Mouse (Mus musculus) hindbrain, embryonic 10.5 days (tissue): ENCODE results near the gene Bloc1s3. TPM values are rescaled to one million over a fixed set of nuclear protein-coding genes. Genes with fewer than 3 reads are reported as not detected.

Experiments used
- DNase-seq: peaks from one replicate; pipeline ENCODE4 v3.0.0-alpha.2; 2017; ENCODE audit warnings: low spot score
- H3K27ac ChIP-seq: fragments of 300-500 bp; sonication (generic); 2 replicates; pipeline ENCODE4 v1.5.1; 2016; ENCODE audit warnings: mild to moderate bottlenecking, moderate library complexity
- H3K27me3 ChIP-seq: fragments of 300-500 bp; sonication (generic); 2 replicates; pipeline ENCODE4 v1.6.1; 2016; ENCODE audit warnings: mild to moderate bottlenecking; ENCODE audit not compliant: poor library complexity, insufficient read depth, severe bottlenecking
- H3K36me3 ChIP-seq: fragments of 300-500 bp; sonication (generic); 2 replicates; pipeline ENCODE4 v1.6.1; 2016; ENCODE audit warnings: mild to moderate bottlenecking, moderate library complexity
- H3K4me1 ChIP-seq: fragments of 300-500 bp; sonication (generic); replicated peaks from 2 replicates; pipeline ENCODE4 v1.6.1; 2016; ENCODE audit warnings: mild to moderate bottlenecking
- H3K4me3 ChIP-seq: fragments of 300-500 bp; sonication (generic); 2 replicates; pipeline ENCODE4 v1.5.1; 2016; ENCODE audit warnings: mild to moderate bottlenecking, moderate library complexity
- H3K9me3 ChIP-seq: fragments of 300-500 bp; sonication (generic); 2 replicates; pipeline ENCODE4 v1.6.1; 2016; ENCODE audit warnings: mild to moderate bottlenecking, moderate library complexity
- WGBS: fragments of 180-500 bp; shearing (Covaris S2); methylation state at CpG from one replicate; pipeline ENCODE4 v1.1.7; 2016; 5-methylcytosine and 5-hydroxymethylcytosine counted together
- polyA plus RNA-seq: library from polyadenylated mRNA; unstranded; fragments of >200 nt; fragmentation: Nextera tagmentation; extraction: Ambion mirVana; gene quantifications from 2 replicates; pipeline ENCODE4 v1.2.1, GENCODE M21; 2016

The Bloc1s3 gene
- polyA plus RNA-seq, 1 experiment from 2014 or later, result 3.8 TPM

GRCm38 (mm10) chr7:19508924-19509568 is 879 bp upstream of the Bloc1s3 start:
- no peaks in the 10 kb centered on the region for H3K9me3 ChIP-seq
- H3K27me3 ChIP-seq, result no peaks in the 10 kb centered on the region
- H3K4me3 ChIP-seq, result peak overlapping the region; percentile 87
- peak; percentile 28 for DNase-seq
- H3K36me3 ChIP-seq, result no peaks in the 10 kb centered on the region
- H3K27ac ChIP-seq, result peak overlapping the region; percentile 95
- WGBS, result 14% methylated on average over 15 of the region's 15 CpGs
- peaks cover 36% of the 10 kb centered on the region for H3K4me1 ChIP-seq

DNA sequence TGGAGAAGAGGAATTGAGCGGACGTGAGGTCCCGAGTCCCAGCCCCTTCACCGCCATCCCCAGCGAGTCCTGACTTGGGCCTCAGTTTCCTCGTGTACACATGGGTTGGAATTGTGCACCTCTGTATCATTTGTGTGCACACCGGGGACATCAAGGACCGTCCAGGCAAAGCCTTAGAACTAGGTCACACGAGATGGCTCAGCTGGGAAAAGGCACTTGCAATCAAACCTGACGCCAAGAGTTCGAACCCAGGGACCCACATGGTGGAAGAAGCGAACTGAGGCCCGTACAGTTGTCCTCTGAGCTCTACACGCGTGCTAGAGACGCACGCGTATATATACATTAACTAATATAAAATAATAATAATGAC is 570 bp downstream of the Bloc1s3 start:
- Histone ChIP-seq H3K36me3 (no peaks in the 10 kb centered on the region), H3K27me3 (no peaks in the 10 kb centered on the region), H3K4me3 (peak overlapping the region; percentile 87), H3K9me3 (no peaks in the 10 kb centered on the region), H3K27ac (peak overlapping the region; percentile 95), H3K4me1 (peaks cover 43% of the 10 kb centered on the region)
- no peak for DNase-seq
- WGBS, result 4% methylated on average over 18 of the region's 18 CpGs

DNA sequence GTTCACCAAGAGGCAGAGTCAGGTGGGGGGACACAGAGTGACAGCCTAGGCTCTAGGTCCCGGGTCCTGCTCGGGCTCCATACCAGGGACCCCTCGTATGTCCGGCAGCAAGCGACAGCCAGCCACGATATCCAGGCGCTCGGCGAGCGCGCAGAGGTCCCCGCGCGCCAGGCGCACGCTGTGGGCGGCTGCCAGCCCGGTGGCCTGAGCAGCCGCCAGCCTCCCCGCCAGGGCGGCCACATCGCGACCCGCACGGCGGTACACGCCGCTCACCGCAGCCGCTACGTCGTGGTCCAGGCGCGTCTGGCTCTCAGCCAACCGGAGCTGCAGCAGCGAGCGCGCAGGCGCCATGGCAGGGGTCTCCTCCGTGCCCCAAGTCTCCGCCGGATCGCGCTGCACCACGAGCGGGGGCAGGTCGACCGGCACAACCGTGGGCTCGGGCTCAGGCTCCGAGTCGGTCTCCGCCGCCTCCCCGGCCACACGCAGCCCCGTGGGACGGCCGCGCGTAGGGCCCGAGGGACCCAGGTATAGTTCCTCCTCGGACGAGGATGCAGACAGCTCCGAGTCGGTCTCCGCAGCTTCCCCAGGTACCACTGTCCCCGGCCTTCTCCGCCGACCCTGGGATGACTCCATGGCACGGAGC is 1.1 kb downstream of the Bloc1s3 start:
- Histone ChIP-seq H3K27ac (peak overlapping the region; percentile 95), H3K4me3 (peak overlapping the region; percentile 87), H3K36me3 (no peaks in the 10 kb centered on the region), H3K27me3 (no peaks in the 10 kb centered on the region), H3K9me3 (no peaks in the 10 kb centered on the region), H3K4me1 (peaks cover 43% of the 10 kb centered on the region)
- under 1% methylated on average over 71 of the region's 71 CpGs for WGBS
- DNase-seq, result peak; percentile 80

DNA sequence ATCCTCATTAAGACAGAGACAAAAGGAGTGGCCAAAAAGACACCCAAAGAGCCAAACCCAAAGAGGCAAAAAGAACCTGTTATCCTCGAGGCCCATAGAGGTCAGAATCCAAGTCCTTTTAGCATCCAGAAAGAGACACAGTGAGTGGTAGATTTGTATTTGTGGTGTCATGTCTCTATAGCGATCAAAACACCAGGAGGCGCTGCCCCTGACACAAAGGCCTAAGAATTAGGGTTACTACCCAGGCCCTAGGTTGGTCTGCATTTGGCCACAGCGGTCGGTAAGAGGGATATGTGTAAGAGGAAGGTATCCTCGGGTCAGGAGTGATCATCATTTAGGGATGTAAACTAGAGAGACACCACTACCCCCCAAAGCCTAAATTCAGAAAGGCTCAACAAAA is 1.8 kb downstream of the Bloc1s3 start:
- H3K27me3 ChIP-seq, result no peaks in the 10 kb centered on the region
- no peak for DNase-seq
- peaks cover 41% of the 10 kb centered on the region for H3K4me1 ChIP-seq
- WGBS, result 28% methylated on average over 6 of the region's 6 CpGs
- H3K36me3 ChIP-seq, result no peaks in the 10 kb centered on the region
- H3K9me3 ChIP-seq, result no peaks in the 10 kb centered on the region
- H3K4me3 ChIP-seq, result peak overlapping the region; percentile 87
- H3K27ac ChIP-seq, result no peak overlapping the region

DNA sequence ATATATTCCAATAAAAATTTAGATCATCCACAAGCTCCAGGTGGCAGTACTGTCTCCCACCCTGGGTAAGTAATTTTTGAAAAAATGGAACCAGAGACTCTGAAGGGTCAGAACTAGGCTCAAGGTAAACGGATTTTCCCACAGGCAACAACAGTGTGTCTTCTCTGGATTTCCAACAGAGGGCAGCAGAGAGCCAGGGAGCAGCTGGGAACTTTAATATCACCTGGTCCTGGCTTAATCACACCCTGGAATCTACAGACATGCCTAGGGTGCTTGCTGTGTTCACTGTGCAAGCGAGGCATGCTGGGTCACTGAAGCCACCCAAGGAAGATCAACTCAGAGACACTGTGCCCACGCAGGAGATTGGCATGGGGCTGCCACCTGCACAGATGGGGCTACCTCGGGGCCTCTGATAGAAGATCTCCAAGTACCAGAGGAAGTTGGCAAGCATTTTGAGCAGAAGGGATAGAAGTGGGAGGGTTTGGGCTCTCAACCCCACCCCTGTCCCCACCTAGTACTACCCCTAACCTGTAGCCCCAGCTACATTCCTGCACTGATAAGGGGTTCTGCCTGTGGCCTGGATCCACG is 4.6 kb downstream of the Bloc1s3 start:
- 38% methylated on average over 5 of the region's 5 CpGs for WGBS
- Histone ChIP-seq H3K9me3 (no peaks in the 10 kb centered on the region), H3K36me3 (no peaks in the 10 kb centered on the region), H3K4me1 (peaks cover 29% of the 10 kb centered on the region), H3K27ac (no peak overlapping the region), H3K27me3 (no peaks in the 10 kb centered on the region), H3K4me3 (0 out of 2 replicates have a peak overlapping the region, but pooled peaks have one; percentile 1)
- DNase-seq, result peak; percentile 51

- H3K36me3 ChIP-seq, result no peaks in the 10 kb centered on the region
- H3K27ac ChIP-seq, result no peak overlapping the region
- peaks cover 16% of the 10 kb centered on the region for H3K4me1 ChIP-seq
- no peak for DNase-seq
- no peaks in the 10 kb centered on the region for H3K9me3 ChIP-seq
- H3K4me3 ChIP-seq, result no peak overlapping the region
- 70% methylated on average over 4 of the region's 4 CpGs for WGBS
- no peaks in the 10 kb centered on the region for H3K27me3 ChIP-seq
These were observed 6.5 kb downstream of the Bloc1s3 start for GRCm38 (mm10) chr7:19501658-19502057.

DNA sequence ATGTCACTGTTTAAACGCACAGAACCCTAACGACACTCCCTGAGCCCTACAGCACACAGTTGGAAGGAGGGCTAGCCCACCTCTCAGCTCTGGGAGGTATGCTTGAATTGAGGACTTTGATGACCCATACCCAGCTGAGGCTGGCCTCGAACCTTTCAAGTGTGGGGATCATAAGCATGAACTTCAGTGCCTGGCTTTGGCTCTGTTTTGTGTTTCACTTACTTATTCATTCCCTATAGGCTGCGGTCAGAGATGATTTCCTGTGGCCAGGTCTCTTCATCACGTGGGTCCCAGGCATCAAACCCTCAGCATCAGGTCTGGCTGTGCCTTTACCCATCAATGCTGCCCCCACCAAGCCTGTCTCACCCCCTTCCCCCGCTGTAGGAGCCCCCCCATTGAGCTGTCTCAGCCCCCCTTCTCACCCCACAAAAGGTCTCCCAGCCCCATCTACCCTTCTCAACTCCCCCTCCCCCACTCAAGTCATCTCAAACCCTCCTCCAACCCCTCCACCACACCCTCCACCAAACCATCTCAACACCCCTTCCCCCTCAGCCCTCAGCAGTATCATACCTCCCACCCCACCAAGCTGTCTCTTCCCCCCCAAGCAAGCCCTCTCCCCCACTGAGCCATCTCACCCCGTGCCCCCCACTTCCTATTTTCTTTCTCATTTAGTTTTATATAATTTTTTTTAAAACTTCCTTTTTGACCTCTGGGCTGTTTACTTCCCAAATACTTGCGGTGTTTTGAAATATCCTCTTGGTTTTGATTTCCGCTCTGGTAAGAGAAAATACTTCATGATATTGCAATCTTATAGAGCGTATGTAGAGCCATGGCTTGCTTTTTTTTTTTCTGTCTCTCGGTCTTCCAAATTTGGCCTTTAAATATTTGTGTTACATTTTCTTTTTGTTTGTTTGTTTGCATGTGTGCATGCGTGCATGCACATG is 7.5 kb downstream of the Bloc1s3 start:
- Histone ChIP-seq H3K4me3 (no peak overlapping the region), H3K4me1 (peaks cover 20% of the 10 kb centered on the region), H3K27me3 (no peaks in the 10 kb centered on the region), H3K36me3 (no peaks in the 10 kb centered on the region), H3K9me3 (no peaks in the 10 kb centered on the region), H3K27ac (no peak overlapping the region)
- WGBS, result 73% methylated on average over 12 of the region's 12 CpGs
- DNase-seq, result no peak

DNA sequence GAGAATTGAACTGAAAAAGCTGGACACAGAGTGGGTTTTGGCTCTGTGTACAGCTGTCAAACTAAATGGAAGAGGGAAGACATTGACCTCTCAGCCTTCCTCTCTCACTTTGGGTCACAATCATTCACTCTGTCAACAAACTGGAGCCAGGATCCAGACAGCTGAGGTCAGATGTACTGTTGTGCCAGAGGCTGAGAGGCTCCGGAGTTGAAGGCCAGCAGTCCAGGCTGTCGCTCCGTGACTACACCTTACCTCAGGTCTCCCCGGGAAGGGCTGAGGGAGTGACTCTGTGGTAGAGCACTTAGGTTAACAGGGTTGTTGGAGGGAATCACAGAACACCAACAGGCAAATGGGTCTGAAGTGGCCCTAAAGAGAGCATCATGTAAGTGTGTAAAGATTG is 9.8 kb downstream of the Bloc1s3 start:
- no peaks in the 10 kb centered on the region for H3K36me3 ChIP-seq
- 77% methylated on average over 4 of the region's 4 CpGs for WGBS
- H3K27ac ChIP-seq, result no peak overlapping the region
- H3K9me3 ChIP-seq, result 0 out of 2 replicates have a peak, but pooled peaks cover 2% of the 10 kb centered on the region
- no peak overlapping the region for H3K4me3 ChIP-seq
- H3K4me1 ChIP-seq, result peaks cover 20% of the 10 kb centered on the region
- H3K27me3 ChIP-seq, result peaks cover 16% of the 10 kb centered on the region
- no peak for DNase-seq

- Histone ChIP-seq H3K9me3 (0 out of 2 replicates have a peak, but pooled peaks cover 2% of the 10 kb centered on the region), H3K27me3 (peaks cover 37% of the 10 kb centered on the region), H3K4me1 (peaks cover 28% of the 10 kb centered on the region), H3K27ac (no peak overlapping the region), H3K4me3 (no peak overlapping the region), H3K36me3 (no peaks in the 10 kb centered on the region)
- WGBS, result 57% methylated on average over 5 of the region's 5 CpGs
- no peak for DNase-seq
These were observed 12.0 kb downstream of the Bloc1s3 start for GRCm38 (mm10) chr7:19496214-19496555.

DNA sequence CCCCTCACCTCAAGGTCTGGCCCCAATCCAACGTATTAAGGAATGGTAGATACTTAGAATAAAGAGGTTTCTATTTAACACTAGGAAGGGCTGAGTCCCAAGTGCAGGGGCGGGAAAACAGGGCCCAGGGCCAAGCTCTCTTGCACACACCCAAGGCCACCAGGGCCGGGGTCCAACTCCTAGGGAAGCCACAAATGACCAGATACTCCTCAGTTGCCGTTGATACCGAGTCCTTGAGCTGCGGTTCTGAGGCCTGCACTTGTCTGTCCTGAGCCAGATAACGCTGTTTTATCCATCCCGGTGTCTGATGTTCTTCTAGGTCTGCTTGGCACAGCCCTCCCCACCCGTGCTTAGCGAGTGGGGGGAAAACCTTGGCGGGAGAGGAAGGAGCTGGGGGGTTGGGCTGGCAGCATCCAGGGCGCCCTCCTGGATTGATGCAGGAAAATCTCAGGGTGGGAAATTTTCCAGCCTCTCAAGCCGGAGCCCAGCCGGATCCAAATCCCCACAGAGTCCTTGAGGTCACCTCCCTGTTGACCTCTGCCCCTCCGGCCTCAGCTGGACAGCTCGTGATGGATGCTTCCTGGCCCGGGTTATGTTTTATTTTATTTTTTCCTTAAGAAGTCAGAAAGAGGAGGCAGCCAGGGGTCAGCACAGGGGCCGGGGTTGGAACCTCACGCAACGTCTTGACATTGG is 12.5 kb downstream of the Bloc1s3 start:
- Histone ChIP-seq H3K9me3 (0 out of 2 replicates have a peak, but pooled peaks cover 2% of the 10 kb centered on the region), H3K4me3 (no peak overlapping the region), H3K36me3 (no peaks in the 10 kb centered on the region), H3K27me3 (peaks cover 43% of the 10 kb centered on the region), H3K27ac (no peak overlapping the region), H3K4me1 (peaks cover 28% of the 10 kb centered on the region)
- WGBS, result 59% methylated on average over 20 of the region's 20 CpGs
- DNase-seq, result peak; percentile 50

GRCm38 (mm10) chr7:19494751-19495474 is 13.3 kb downstream of the Bloc1s3 start:
- no peak overlapping the region for H3K4me3 ChIP-seq
- no peaks in the 10 kb centered on the region for H3K36me3 ChIP-seq
- peaks cover 50% of the 10 kb centered on the region for H3K27me3 ChIP-seq
- no peak for DNase-seq
- H3K27ac ChIP-seq, result no peak overlapping the region
- 0 out of 2 replicates have a peak, but pooled peaks cover 2% of the 10 kb centered on the region for H3K9me3 ChIP-seq
- peaks cover 28% of the 10 kb centered on the region for H3K4me1 ChIP-seq
- 86% methylated on average over 25 of the region's 25 CpGs for WGBS
